Mouse (Mus musculus) telencephalon, adult 2 months (tissue): ENCODE measurements around the gene Ttll11.

ENCODE experiments used
- DNase-seq: peaks from one replicate; pipeline ENCODE4 v3.0.0-alpha.2; 2011; ENCODE audit warnings: low read depth, low spot score

Ttll11 gene

DNA sequence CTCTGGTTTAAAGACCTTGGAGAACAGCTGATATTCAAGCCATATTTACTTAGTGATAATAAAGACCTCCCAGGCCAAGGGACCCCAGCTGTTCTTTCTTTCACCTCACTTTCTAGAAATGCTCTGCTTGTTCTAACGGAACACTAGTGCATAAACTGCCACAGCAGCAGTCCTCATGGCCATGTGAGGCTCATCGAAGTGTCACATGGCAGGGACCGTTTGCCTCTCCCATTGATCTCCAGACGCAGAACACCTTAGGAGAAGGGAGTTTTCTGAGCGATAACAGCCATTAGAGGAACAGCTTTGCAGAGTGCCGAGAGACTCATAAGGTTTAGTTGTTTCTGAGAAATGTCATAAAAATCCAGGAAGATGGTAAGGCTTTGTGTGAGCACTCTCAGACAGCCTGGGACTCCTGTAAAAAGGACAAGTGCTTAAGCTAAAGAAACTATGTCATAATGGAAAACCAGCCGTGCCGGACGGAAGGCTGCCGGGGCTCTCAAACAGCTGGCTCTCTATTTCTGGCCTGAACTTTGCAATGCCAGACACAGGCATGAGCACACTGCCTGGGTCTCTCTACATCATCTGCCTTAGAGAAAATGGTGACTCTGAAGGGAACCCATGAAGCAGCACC is 13.7 kb downstream of the Ttll11 start:
- DNase-seq, result no peak

GRCm38 (mm10) chr2:35963280-35963679 is 16.4 kb downstream of the Ttll11 start:
- no peak for DNase-seq

GRCm38 (mm10) chr2:35961593-35962127 is 18.1 kb downstream of the Ttll11 start:
- DNase-seq, result no peak

DNA sequence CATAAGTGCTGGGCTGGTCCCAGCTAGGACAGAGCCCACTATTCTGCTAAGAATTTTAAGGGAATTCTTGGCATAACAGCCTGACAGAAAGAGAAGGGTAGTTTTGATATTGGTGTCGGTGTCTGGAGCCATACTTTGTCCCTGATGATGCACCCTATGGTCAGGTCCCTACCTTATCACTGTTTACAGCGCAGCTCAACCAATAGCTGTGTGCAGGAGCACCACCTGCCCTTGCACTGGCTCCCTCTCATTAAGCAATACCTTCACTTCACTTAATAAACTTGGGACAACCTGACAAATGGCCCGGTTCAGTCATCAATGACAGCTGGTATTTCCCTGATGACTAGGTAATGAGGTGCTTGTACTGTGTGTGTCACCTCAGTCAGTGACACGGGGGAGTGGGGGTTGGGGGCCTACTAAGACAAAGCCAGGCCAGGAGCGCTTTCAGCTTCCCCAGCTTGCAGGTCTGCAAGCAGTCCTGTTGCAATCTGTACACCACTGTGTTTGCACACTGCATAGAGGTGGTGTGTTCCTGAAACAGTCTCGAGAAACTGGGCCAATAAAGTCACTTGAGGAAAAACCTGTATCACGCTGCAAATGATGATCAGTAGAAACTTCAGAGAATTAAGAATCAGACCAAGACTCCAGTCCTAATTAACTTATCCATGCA is 22.1 kb downstream of the Ttll11 start:
- no peak for DNase-seq

DNA sequence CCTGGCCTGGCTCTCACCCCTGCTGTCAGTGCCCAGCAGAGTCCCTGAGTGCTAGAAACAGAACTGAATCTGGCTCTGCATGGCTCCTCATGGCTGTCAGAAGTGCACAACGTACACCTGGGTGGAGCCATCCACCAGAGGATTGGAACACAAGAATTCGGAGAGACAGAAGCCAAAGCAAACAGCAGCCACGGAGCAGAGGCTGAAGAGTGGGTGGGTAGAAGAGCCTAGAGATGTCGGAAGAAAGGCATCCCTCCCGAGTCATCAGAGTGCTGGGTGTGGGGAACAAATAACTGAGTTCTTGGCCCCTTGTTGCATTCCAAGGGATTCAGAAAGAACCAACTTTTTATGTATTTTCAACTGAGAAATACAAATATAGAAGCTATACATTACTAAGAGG is 24.5 kb downstream of the Ttll11 start:
- DNase-seq, result no peak

GRCm38 (mm10) chr2:35952187-35952958 is 27.3 kb downstream of the Ttll11 start:
- no peak for DNase-seq

DNA sequence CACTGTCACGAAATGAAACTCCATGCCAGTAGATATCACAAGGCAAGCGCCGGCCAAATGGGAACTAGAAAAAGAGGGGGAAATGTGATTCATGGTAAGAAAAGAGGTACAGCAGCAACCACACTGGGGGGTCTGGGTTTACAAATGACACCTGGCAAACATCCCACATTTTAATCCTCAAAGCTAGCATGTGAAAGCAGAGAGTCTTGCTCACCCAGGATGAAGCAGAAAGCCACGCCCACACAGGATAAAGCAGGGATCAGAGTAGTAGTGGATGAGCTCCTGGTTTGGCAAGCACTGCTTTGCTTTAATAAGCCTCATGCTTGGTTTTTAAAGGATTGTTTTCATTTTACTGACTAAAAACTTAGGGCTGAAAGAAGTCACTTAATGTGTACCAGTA is 34.8 kb downstream of the Ttll11 start:
- DNase-seq, result no peak

GRCm38 (mm10) chr2:35942960-35943359 is 36.8 kb downstream of the Ttll11 start:
- no peak for DNase-seq

GRCm38 (mm10) chr2:35935045-35935444 is 44.7 kb downstream of the Ttll11 start:
- DNase-seq, result no peak

DNA sequence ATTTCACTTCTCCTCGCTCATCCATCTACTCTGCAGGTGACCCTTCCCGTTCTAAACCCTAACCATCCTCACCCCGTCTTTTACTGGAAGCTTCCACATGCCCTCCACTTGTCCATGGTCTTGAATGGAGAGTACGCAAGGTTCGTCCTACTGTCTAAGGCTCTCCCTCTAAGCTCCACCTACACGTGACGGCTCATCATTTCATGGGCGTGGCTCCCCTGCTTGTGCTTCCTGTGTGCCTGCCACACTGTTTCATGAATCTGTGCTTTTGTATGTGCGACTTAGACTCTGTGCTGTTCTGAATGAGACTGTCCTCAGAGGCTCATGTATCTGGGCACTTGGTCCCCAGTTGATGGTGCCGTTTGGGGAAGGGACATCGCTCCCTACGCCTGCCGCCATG is 46.6 kb downstream of the Ttll11 start:
- no peak for DNase-seq

- DNase-seq, result no peak
Observed at GRCm38 (mm10) chr2:35931619-35932018, 48.1 kb downstream of the Ttll11 start.

DNA sequence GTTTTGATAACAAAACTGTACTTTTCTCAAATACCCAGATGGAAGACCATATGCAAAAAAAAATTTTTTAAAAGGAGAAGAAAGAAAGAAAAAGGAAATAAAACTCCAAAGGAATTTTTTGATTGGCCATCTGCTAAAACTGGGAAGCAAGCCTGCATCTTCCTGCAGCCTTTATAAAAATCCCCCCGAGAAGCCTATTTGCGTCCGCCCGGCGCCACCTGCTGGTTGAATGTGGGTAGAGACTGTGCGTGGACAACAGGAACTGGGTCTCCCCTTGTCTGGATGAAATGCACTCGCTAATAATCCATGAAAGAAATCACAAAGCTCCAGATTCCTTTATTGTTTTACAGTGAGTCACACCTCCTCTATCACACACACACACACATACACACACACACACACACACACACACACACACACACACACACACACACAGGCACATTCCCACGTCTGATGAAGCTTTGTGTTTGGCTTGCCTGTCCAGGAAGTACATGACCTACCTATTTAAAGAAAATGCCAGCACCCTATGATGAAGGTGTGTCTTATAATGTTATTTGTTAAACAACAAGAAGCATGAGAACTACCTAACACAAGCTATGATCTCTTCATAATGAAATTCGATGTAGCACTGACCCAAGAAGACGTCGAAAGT is 49.1 kb downstream of the Ttll11 start:
- DNase-seq, result peak; percentile 55

GRCm38 (mm10) chr2:35928133-35928532 is 51.6 kb downstream of the Ttll11 start:
- peak; percentile 62 for DNase-seq

DNA sequence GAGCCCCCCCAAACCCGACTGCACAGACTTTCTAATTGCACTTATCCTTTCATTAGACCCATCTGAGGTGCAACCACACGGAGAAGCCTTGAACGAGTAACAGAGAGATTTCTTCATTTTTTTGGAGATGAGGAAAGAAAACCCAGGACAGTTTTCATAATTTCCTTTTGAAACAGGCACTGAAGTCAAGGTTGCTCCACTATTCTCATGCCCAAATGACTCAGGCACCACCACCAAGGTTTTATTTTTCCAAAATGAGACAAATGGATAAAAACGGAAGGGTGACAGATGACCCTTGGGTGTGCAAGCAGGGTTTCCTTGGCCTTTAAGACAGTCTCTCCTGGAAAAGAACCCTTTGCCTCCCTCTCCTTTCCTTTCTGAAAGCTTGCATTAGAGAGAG is 54.8 kb downstream of the Ttll11 start:
- no peak for DNase-seq

DNA sequence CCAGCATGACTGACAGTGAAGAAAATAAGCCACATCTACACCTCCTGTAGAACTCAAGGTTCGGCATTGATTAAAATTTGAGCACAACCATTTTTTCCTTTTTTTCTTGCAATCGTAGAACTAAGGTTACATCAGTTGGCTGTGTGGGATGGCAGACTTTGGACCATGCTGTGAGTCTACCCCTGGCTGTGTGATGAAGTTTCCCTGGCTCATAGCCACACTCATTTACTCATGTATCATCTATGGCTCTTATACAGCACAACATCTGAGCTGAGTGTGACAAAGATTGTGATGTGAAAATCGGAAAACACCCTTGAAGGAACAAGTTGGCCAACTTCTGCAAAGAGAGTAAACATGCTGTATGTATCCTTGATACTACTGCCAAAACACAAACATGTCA is 56.8 kb downstream of the Ttll11 start:
- DNase-seq, result no peak

GRCm38 (mm10) chr2:35912090-35912489 is 67.6 kb downstream of the Ttll11 start:
- no peak for DNase-seq

- DNase-seq, result no peak
Observed at GRCm38 (mm10) chr2:35911675-35912074, 68.0 kb downstream of the Ttll11 start.

GRCm38 (mm10) chr2:35910740-35911139 is 69.0 kb downstream of the Ttll11 start:
- DNase-seq, result no peak

GRCm38 (mm10) chr2:35909353-35909752 is 70.4 kb downstream of the Ttll11 start:
- DNase-seq, result no peak

- DNase-seq, result no peak
Observed at GRCm38 (mm10) chr2:35907578-35907977, 72.1 kb downstream of the Ttll11 start.

DNA sequence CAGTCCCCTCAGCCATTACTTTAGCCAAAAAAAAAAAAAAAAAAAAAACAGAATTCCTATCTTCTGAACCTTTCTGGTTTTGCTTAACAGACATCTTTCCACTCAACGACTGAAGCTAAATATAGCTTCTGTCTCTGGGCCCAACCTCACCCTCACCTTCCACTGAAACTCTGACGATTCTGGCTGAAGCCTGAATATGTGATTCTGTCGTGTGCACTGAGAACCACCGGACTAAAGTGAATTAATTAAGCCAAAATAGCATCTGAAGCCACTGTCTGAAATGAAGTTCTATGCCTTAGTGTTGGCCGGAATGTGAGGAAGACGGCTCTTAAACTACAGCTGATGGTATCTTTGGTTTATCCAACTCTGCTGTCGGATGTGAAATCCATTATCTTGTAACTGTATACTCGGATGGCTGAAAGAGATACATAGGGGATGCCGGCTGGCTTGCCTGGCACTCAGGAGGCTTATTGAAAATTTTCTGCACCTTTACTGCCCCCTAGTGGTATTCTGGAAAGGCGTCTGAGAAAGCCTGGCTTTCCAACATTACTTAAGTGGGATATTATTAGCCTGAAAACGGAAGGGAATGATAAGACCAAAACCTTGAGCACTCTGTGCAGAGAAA is 73.4 kb downstream of the Ttll11 start:
- peak; percentile 72 for DNase-seq

GRCm38 (mm10) chr2:35900845-35901244 is 78.9 kb downstream of the Ttll11 start:
- DNase-seq, result no peak
